Mouse (Mus musculus) hindbrain, postnatal 0 days (tissue): ENCODE measurements at regions not wholly inside any gene's neighbourhood (a gene's known extent, or its start where the extent isn't known, plus 50 kb on each side); places are given as distances from the start of the nearest gene placed in this dataset.
A peak's percentile ranks its signal among the peaks of the same experiment; 100 is the strongest.
"Not testable (repeated sequence)": the region's sequence is repeated elsewhere in the genome, so short reads cannot be mapped to it uniquely, and the experiment has no call there.

Source experiments
- ATAC-seq: fragments of 200-750 bp; cut with Nextera tagmentation; 2 replicates; pipeline ENCODE4 v1.8.0; 2017; ENCODE audit warnings: mild to moderate bottlenecking, moderate TSS enrichment, moderate library complexity
- DNase-seq: peaks from one replicate; pipeline ENCODE4 v3.0.0-alpha.2; 2015; ENCODE audit warnings: low spot score
- H3K27ac ChIP-seq: fragments of 300-500 bp; sonication (generic); 2 replicates; pipeline ENCODE4 v1.5.1; 2014; ENCODE audit warnings: mild to moderate bottlenecking
- H3K27me3 ChIP-seq: fragments of 300-500 bp; sonication (generic); 2 replicates; pipeline ENCODE4 v1.6.1; 2014; ENCODE audit warnings: low read length, mixed read lengths; ENCODE audit not compliant: insufficient read depth
- H3K36me3 ChIP-seq: fragments of 300-500 bp; sonication (generic); 2 replicates; pipeline ENCODE4 v1.6.1; 2014; ENCODE audit warnings: low read length, mixed read lengths; ENCODE audit not compliant: insufficient read depth
- H3K4me1 ChIP-seq: fragments of 300-500 bp; sonication (generic); 2 replicates; pipeline ENCODE4 v1.6.1; 2014; ENCODE audit warnings: antibody characterized with exemption, low read length, mixed read lengths; ENCODE audit not compliant: insufficient read depth
- H3K4me2 ChIP-seq: fragments of 300-500 bp; sonication (generic); 2 replicates; pipeline ENCODE4 v1.6.1; 2014; ENCODE audit warnings: low read depth, mild to moderate bottlenecking, low read length, moderate library complexity, mixed read lengths
- H3K4me3 ChIP-seq: fragments of 300-500 bp; sonication (generic); 2 replicates; pipeline ENCODE4 v1.5.1; 2014; ENCODE audit warnings: low read length
- H3K9ac ChIP-seq: fragments of 300-500 bp; sonication (generic); replicated peaks from 2 replicates; pipeline ENCODE4 v1.6.1; 2014; ENCODE audit warnings: mild to moderate bottlenecking, low read length, moderate library complexity, mixed read lengths
- H3K9me3 ChIP-seq: fragments of 300-500 bp; sonication (generic); 2 replicates; pipeline ENCODE4 v1.6.1; 2016; ENCODE audit warnings: low read length, mixed read lengths
- CTCF ChIP-seq: IDR thresholded peaks from 2 replicates; pipeline ENCODE4 v1.5.1; 2016; ENCODE audit warnings: antibody characterized with exemption, control low read depth, low read depth
- WGBS: fragments of 180-500 bp; shearing (Covaris S2); extraction: QIAGEN DNeasy Blood & Tissue Kit; methylation state at CpG from one replicate; pipeline ENCODE4 v1.1.7; 2014; 5-methylcytosine and 5-hydroxymethylcytosine counted together

GRCm38 (mm10) chr3:68793923-68794322 is 75.5 kb upstream of the 1110032F04Rik start:
- DNase-seq (peak; percentile 53), ATAC-seq (peak; percentile 93)
- no peak overlapping the region for H3K4me3 ChIP-seq
- H3K36me3 ChIP-seq: no peaks in the 10 kb centered on the region
- H3K27ac ChIP-seq: peak overlapping the region; percentile 73
- H3K4me2 ChIP-seq: no peak overlapping the region
- no peaks in the 10 kb centered on the region for H3K9me3 ChIP-seq
- H3K4me1 ChIP-seq: 0 out of 2 replicates have a peak, but pooled peaks cover 11% of the 10 kb centered on the region
- WGBS: 28% methylated on average over 2 of the region's 2 CpGs
- no peaks in the 10 kb centered on the region for H3K27me3 ChIP-seq
- no peak overlapping the region for H3K9ac ChIP-seq
- no peak for TF ChIP-seq CTCF

GRCm38 (mm10) chr3:68794380-68795014 is 74.9 kb upstream of the 1110032F04Rik start:
- H3K9me3 ChIP-seq: no peaks in the 10 kb centered on the region
- no peak overlapping the region for H3K4me3 ChIP-seq
- H3K36me3 ChIP-seq: no peaks in the 10 kb centered on the region
- DNase-seq: peak; percentile 49
- no peaks in the 10 kb centered on the region for H3K27me3 ChIP-seq
- H3K27ac ChIP-seq: peak overlapping the region; percentile 73
- no peak for TF ChIP-seq CTCF
- peak; percentile 77 for ATAC-seq
- no peak overlapping the region for H3K4me2 ChIP-seq
- H3K9ac ChIP-seq: no peak overlapping the region
- 25% methylated on average over 4 of the region's 4 CpGs for WGBS
- H3K4me1 ChIP-seq: 0 out of 2 replicates have a peak, but pooled peaks cover 11% of the 10 kb centered on the region

- no peaks in the 10 kb centered on the region for H3K27me3 ChIP-seq
- 0 out of 2 replicates have a peak, but pooled peaks cover 11% of the 10 kb centered on the region for H3K4me1 ChIP-seq
- no peak overlapping the region for H3K4me2 ChIP-seq
- H3K36me3 ChIP-seq: no peaks in the 10 kb centered on the region
- ATAC-seq (no peak), DNase-seq (peak; percentile 26)
- no peak overlapping the region for H3K9ac ChIP-seq
- no peak overlapping the region for H3K4me3 ChIP-seq
- H3K27ac ChIP-seq: no peak overlapping the region
- no peaks in the 10 kb centered on the region for H3K9me3 ChIP-seq
- 35% methylated on average over 3 of the region's 3 CpGs for WGBS
- TF ChIP-seq CTCF: no peak
These were observed 73.7 kb upstream of the 1110032F04Rik start for GRCm38 (mm10) chr3:68795641-68796040.

GRCm38 (mm10) chr3:68798408-68798807 is 71.0 kb upstream of the 1110032F04Rik start:
- H3K4me3 ChIP-seq, H3K27ac ChIP-seq, H3K4me2 ChIP-seq, H3K27me3 ChIP-seq, H3K9ac ChIP-seq, ATAC-seq, DNase-seq, H3K36me3 ChIP-seq, H3K9me3 ChIP-seq: not testable (repeated sequence)
- 0 out of 2 replicates have a peak, but pooled peaks cover 11% of the 10 kb centered on the region for H3K4me1 ChIP-seq
- WGBS: 80% methylated on average over 8 of the region's 8 CpGs

GRCm38 (mm10) chr3:68808866-68809265 is 60.5 kb upstream of the 1110032F04Rik start:
- Histone ChIP-seq H3K27me3 (no peaks in the 10 kb centered on the region), H3K9ac (no peak overlapping the region), H3K4me3 (no peak overlapping the region), H3K9me3 (no peaks in the 10 kb centered on the region), H3K36me3 (no peaks in the 10 kb centered on the region), H3K4me1 (no peaks in the 10 kb centered on the region), H3K4me2 (no peak overlapping the region), H3K27ac (no peak overlapping the region)
- 90% methylated on average over 2 of the region's 2 CpGs for WGBS
- no peak for DNase-seq
- ATAC-seq: no peak
- no peak for TF ChIP-seq CTCF

GRCm38 (mm10) chr3:68813461-68813860 is 55.9 kb upstream of the 1110032F04Rik start:
- no peak overlapping the region for H3K27ac ChIP-seq
- no peaks in the 10 kb centered on the region for H3K4me1 ChIP-seq
- H3K4me2 ChIP-seq: no peak overlapping the region
- H3K27me3 ChIP-seq: no peaks in the 10 kb centered on the region
- H3K9ac ChIP-seq: no peak overlapping the region
- 85% methylated on average over 3 of the region's 3 CpGs for WGBS
- no peak for TF ChIP-seq CTCF
- no peak for ATAC-seq
- no peak for DNase-seq
- no peaks in the 10 kb centered on the region for H3K36me3 ChIP-seq
- H3K9me3 ChIP-seq: no peaks in the 10 kb centered on the region
- H3K4me3 ChIP-seq: no peak overlapping the region

- Histone ChIP-seq H3K27ac (no peak overlapping the region), H3K4me3 (no peak overlapping the region), H3K36me3 (no peaks in the 10 kb centered on the region), H3K27me3 (no peaks in the 10 kb centered on the region), H3K9me3 (no peaks in the 10 kb centered on the region), H3K9ac (no peak overlapping the region), H3K4me2 (no peak overlapping the region), H3K4me1 (no peaks in the 10 kb centered on the region)
- DNase-seq: no peak
- WGBS: 91% methylated on average over 9 of the region's 9 CpGs
- no peak for ATAC-seq
- TF ChIP-seq CTCF: no peak
These were observed 55.2 kb upstream of the 1110032F04Rik start for GRCm38 (mm10) chr3:68814011-68814690.
